Mouse (Mus musculus) hindbrain, embryonic 14.5 days (tissue): ENCODE results near the gene Flvcr2. TPM values are rescaled to one million over a fixed set of nuclear protein-coding genes. Genes with fewer than 3 reads are reported as not detected.

Experiments
- ATAC-seq: fragments of 200-750 bp; cut with Nextera tagmentation; 2 replicates; pipeline ENCODE4 v1.8.0; 2017; ENCODE audit warnings: moderate number of reproducible peaks, mild to moderate bottlenecking, moderate TSS enrichment, moderate library complexity; ENCODE audit not compliant: low FRiP score
- DNase-seq: peaks from one replicate; pipeline ENCODE4 v3.0.0-alpha.2; 2015; ENCODE audit warnings: low spot score
- H3K27ac ChIP-seq: fragments of 300-500 bp; sonication (generic); 2 replicates; pipeline ENCODE4 v1.5.1; 2014; ENCODE audit warnings: mild to moderate bottlenecking, moderate library complexity
- H3K27me3 ChIP-seq: fragments of 300-500 bp; sonication (generic); 2 replicates; pipeline ENCODE4 v1.6.1; 2014; ENCODE audit warnings: mild to moderate bottlenecking, low read length, mixed read lengths; ENCODE audit not compliant: control insufficient read depth, insufficient read depth
- H3K36me3 ChIP-seq: fragments of 300-500 bp; sonication (generic); replicated peaks from 2 replicates; pipeline ENCODE4 v1.6.1; 2014; ENCODE audit not compliant: control insufficient read depth, insufficient read depth
- H3K4me1 ChIP-seq: fragments of 300-500 bp; sonication (generic); replicated peaks from 2 replicates; pipeline ENCODE4 v1.6.1; 2014; ENCODE audit warnings: antibody characterized with exemption, low read length, mixed read lengths; ENCODE audit not compliant: control insufficient read depth, insufficient read depth
- H3K4me2 ChIP-seq: fragments of 300-500 bp; sonication (generic); replicated peaks from 2 replicates; pipeline ENCODE4 v1.6.1; 2014; ENCODE audit warnings: mild to moderate bottlenecking, moderate library complexity
- H3K4me3 ChIP-seq: fragments of 300-500 bp; sonication (generic); replicated peaks from 2 replicates; pipeline ENCODE4 v1.5.1; 2014; ENCODE audit warnings: mild to moderate bottlenecking, low read length
- H3K9ac ChIP-seq: fragments of 300-500 bp; sonication (generic); 2 replicates; pipeline ENCODE4 v1.6.1; 2014
- H3K9me3 ChIP-seq: fragments of 300-500 bp; sonication (generic); 2 replicates; pipeline ENCODE4 v1.6.1; 2016; ENCODE audit warnings: low read length; ENCODE audit not compliant: control insufficient read depth
- WGBS: fragments of 180-500 bp; shearing (Covaris S2); extraction: QIAGEN DNeasy Blood & Tissue Kit; methylation state at CpG from one replicate; pipeline ENCODE4 v1.1.7; 2014; 5-methylcytosine and 5-hydroxymethylcytosine counted together
- polyA plus RNA-seq: library from polyadenylated mRNA; unstranded; fragments of >200 nt; fragmentation: Nextera tagmentation; extraction: Ambion mirVana; gene quantifications from 2 replicates; pipeline ENCODE4 v1.2.1, GENCODE M21; 2014

Gene Flvcr2
- polyA plus RNA-seq, 1 experiment from 2014 or later: 5.2 TPM

GRCm38 (mm10) chr12:85753223-85753622 lies 6.9 kb downstream of the Flvcr2 start:
- no peaks in the 10 kb centered on the region for H3K27me3 ChIP-seq
- H3K27ac ChIP-seq: no peak overlapping the region
- H3K9ac ChIP-seq: no peak overlapping the region
- H3K9me3 ChIP-seq: no peaks in the 10 kb centered on the region
- ATAC-seq: no peak
- no peaks in the 10 kb centered on the region for H3K4me1 ChIP-seq
- H3K36me3 ChIP-seq: no peaks in the 10 kb centered on the region
- H3K4me3 ChIP-seq: no peak overlapping the region
- DNase-seq: no peak
- 44% methylated on average over 2 of the region's 2 CpGs for WGBS
- no peak overlapping the region for H3K4me2 ChIP-seq

- no peaks in the 10 kb centered on the region for H3K27me3 ChIP-seq
- H3K4me1 ChIP-seq: no peaks in the 10 kb centered on the region
- H3K4me2 ChIP-seq: no peak overlapping the region
- H3K4me3 ChIP-seq: no peak overlapping the region
- 78% methylated on average over 5 of the region's 5 CpGs for WGBS
- ATAC-seq (no peak), DNase-seq (no peak)
- H3K27ac ChIP-seq: no peak overlapping the region
- no peak overlapping the region for H3K9ac ChIP-seq
- H3K9me3 ChIP-seq: no peaks in the 10 kb centered on the region
- no peaks in the 10 kb centered on the region for H3K36me3 ChIP-seq
These were observed 8.4 kb downstream of the Flvcr2 start for GRCm38 (mm10) chr12:85754611-85755265.

- Histone ChIP-seq H3K4me2 (no peak overlapping the region), H3K4me3 (no peak overlapping the region), H3K36me3 (no peaks in the 10 kb centered on the region), H3K9ac (no peak overlapping the region), H3K27me3 (no peaks in the 10 kb centered on the region), H3K27ac (no peak overlapping the region), H3K4me1 (no peaks in the 10 kb centered on the region), H3K9me3 (no peaks in the 10 kb centered on the region)
- no peak for DNase-seq
- 86% methylated on average over 3 of the region's 3 CpGs for WGBS
- no peak for ATAC-seq
These were observed 10.1 kb downstream of the Flvcr2 start for GRCm38 (mm10) chr12:85756455-85756854.

GRCm38 (mm10) chr12:85757074-85757473 lies 10.7 kb downstream of the Flvcr2 start:
- H3K4me2 ChIP-seq: no peak overlapping the region
- no peaks in the 10 kb centered on the region for H3K9me3 ChIP-seq
- no peak overlapping the region for H3K4me3 ChIP-seq
- no peak overlapping the region for H3K9ac ChIP-seq
- whole genome bisulfite sequencing: 69% methylated on average over 3 of the region's 3 CpGs
- no peaks in the 10 kb centered on the region for H3K4me1 ChIP-seq
- no peak for DNase-seq
- H3K27ac ChIP-seq: no peak overlapping the region
- H3K27me3 ChIP-seq: no peaks in the 10 kb centered on the region
- no peaks in the 10 kb centered on the region for H3K36me3 ChIP-seq
- ATAC-seq: no peak

GRCm38 (mm10) chr12:85758741-85759140 lies 12.4 kb downstream of the Flvcr2 start:
- Histone ChIP-seq H3K27me3 (no peaks in the 10 kb centered on the region), H3K36me3 (no peaks in the 10 kb centered on the region), H3K9ac (no peak overlapping the region), H3K4me3 (no peak overlapping the region), H3K27ac (no peak overlapping the region), H3K4me2 (no peak overlapping the region), H3K9me3 (no peaks in the 10 kb centered on the region), H3K4me1 (no peaks in the 10 kb centered on the region)
- ATAC-seq (no peak), DNase-seq (no peak)
- 86% methylated on average over 8 of the region's 8 CpGs for WGBS

- no peak overlapping the region for H3K4me2 ChIP-seq
- WGBS: 84% methylated on average over 4 of the region's 4 CpGs
- no peaks in the 10 kb centered on the region for H3K4me1 ChIP-seq
- no peaks in the 10 kb centered on the region for H3K9me3 ChIP-seq
- DNase-seq: no peak
- no peaks in the 10 kb centered on the region for H3K27me3 ChIP-seq
- no peak for ATAC-seq
- no peak overlapping the region for H3K4me3 ChIP-seq
- H3K9ac ChIP-seq: no peak overlapping the region
- no peaks in the 10 kb centered on the region for H3K36me3 ChIP-seq
- no peak overlapping the region for H3K27ac ChIP-seq
These were observed 15.1 kb downstream of the Flvcr2 start for GRCm38 (mm10) chr12:85761471-85761870.

GRCm38 (mm10) chr12:85764686-85765085 lies 18.3 kb downstream of the Flvcr2 start:
- no peaks in the 10 kb centered on the region for H3K36me3 ChIP-seq
- H3K27me3 ChIP-seq: no peaks in the 10 kb centered on the region
- H3K4me2 ChIP-seq: no peak overlapping the region
- no peaks in the 10 kb centered on the region for H3K9me3 ChIP-seq
- no peak overlapping the region for H3K27ac ChIP-seq
- H3K4me1 ChIP-seq: no peaks in the 10 kb centered on the region
- WGBS: 71% methylated on average over 1 of the region's 1 CpGs
- H3K4me3 ChIP-seq: no peak overlapping the region
- H3K9ac ChIP-seq: no peak overlapping the region
- ATAC-seq (no peak), DNase-seq (no peak)

- H3K9ac ChIP-seq: no peak overlapping the region
- no peak overlapping the region for H3K4me3 ChIP-seq
- WGBS: 74% methylated on average over 3 of the region's 3 CpGs
- no peaks in the 10 kb centered on the region for H3K4me1 ChIP-seq
- ATAC-seq: no peak
- no peaks in the 10 kb centered on the region for H3K27me3 ChIP-seq
- H3K9me3 ChIP-seq: no peaks in the 10 kb centered on the region
- no peak overlapping the region for H3K27ac ChIP-seq
- H3K4me2 ChIP-seq: no peak overlapping the region
- DNase-seq: no peak
- no peaks in the 10 kb centered on the region for H3K36me3 ChIP-seq
These were observed 19.9 kb downstream of the Flvcr2 start for GRCm38 (mm10) chr12:85766287-85766686.

- Histone ChIP-seq H3K36me3 (no peaks in the 10 kb centered on the region), H3K27me3 (no peaks in the 10 kb centered on the region), H3K9me3 (no peaks in the 10 kb centered on the region), H3K9ac (no peak overlapping the region), H3K4me2 (no peak overlapping the region), H3K4me1 (no peaks in the 10 kb centered on the region), H3K4me3 (no peak overlapping the region), H3K27ac (no peak overlapping the region)
- 51% methylated on average over 4 of the region's 4 CpGs for WGBS
- ATAC-seq (no peak), DNase-seq (no peak)
These were observed 21.4 kb downstream of the Flvcr2 start for GRCm38 (mm10) chr12:85767750-85768149.

GRCm38 (mm10) chr12:85771356-85771755 lies 25.0 kb downstream of the Flvcr2 start:
- H3K4me1 ChIP-seq: no peaks in the 10 kb centered on the region
- no peak overlapping the region for H3K4me3 ChIP-seq
- no peak overlapping the region for H3K27ac ChIP-seq
- DNase-seq: no peak
- H3K27me3 ChIP-seq: no peaks in the 10 kb centered on the region
- no peaks in the 10 kb centered on the region for H3K36me3 ChIP-seq
- H3K9me3 ChIP-seq: no peaks in the 10 kb centered on the region
- ATAC-seq: no peak
- H3K9ac ChIP-seq: no peak overlapping the region
- 83% methylated on average over 3 of the region's 3 CpGs for WGBS
- H3K4me2 ChIP-seq: no peak overlapping the region
